Mouse (Mus musculus): ENCODE measurements at regions not wholly inside any gene's neighbourhood (a gene's known extent, or its start where the extent isn't known, plus 50 kb on each side); places are given as distances from the start of the nearest gene placed in this dataset.

- in situ Hi-C loops (cut with MboI; ENCODE audit: low pct_unique_long_range_greater_than_20kb) = no loop called here
- no peak for TF ChIP-seq CTCF (IDR thresholded peaks at IDR 0.05)
- DNase-seq (ENCODE audit: low read depth, low spot score) (no peak), ATAC-seq (no peak)
- H3K27me3 ChIP-seq = no peaks in the 10 kb centered on the region
- ChIA-PET CTCF (interaction anchor here (1.2 kb wide), 1 partner anchor 16 kb away, joined by 5 read pairs; no protein-coding TSS in a partner anchor), POLR2A (no interaction called here)
These were observed 75.3 kb upstream of the Igfbp7 start for GRCm38 (mm10) chr5:77483053-77483717.

GRCm38 (mm10) chr5:77481811-77482210, 74.0 kb upstream of the Igfbp7 start:
- in situ Hi-C loops (cut with MboI; ENCODE audit: low pct_unique_long_range_greater_than_20kb) = no loop called here
- ATAC-seq = no peak
- ChIA-PET POLR2A (no interaction called here), CTCF (interaction anchor here (1.1 to 2.7 kb wide), 4 partner anchors 10 to 36 kb away, joined by 3 to 8 read pairs (median 6); no protein-coding TSS in a partner anchor)
- no peak for TF ChIP-seq CTCF (IDR thresholded peaks at IDR 0.05)
- H3K27me3 ChIP-seq = no peaks in the 10 kb centered on the region
- DNase-seq (ENCODE audit: low read depth, low spot score) = no peak

DNA sequence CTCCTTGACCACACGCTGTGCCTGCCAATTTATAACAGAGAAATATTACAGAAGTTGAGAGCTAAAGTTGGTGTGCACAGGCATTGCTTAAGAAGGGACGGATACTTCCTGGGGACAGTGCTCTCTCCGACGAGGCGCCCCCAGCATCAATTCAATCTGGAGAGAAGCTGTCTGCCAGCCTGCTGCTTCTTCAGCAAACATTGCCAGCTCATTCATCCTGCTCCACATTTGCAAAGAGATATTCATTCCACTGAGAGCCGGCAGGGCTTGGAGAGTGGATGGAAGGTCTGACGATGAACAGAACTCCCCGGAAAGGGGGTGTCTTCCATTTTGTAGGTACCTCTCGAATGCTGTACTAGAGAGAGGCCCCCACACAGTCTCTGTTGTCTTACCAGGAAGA, 70.0 kb upstream of the Igfbp7 start:
- CTCF ChIA-PET = interaction anchor here (1.0 to 2.0 kb wide), 2 partner anchors 9 to 25 kb away, joined by 3 to 4 read pairs; no protein-coding TSS in a partner anchor
- POLR2A ChIA-PET = no interaction called here

GRCm38 (mm10) chr5:77473896-77474486, 66.2 kb upstream of the Igfbp7 start:
- DNase-seq (ENCODE audit: low read depth, low spot score) (no peak), ATAC-seq (no peak)
- in situ Hi-C loops (cut with MboI; ENCODE audit: low pct_unique_long_range_greater_than_20kb) = no loop called here
- ChIA-PET CTCF (interaction anchor here (1.3 to 1.7 kb wide), 3 partner anchors 11 to 14 kb away, joined by 3 to 5 read pairs (median 3); no protein-coding TSS in a partner anchor), POLR2A (interaction anchor here (0.6 kb wide), 1 partner anchor 16 kb away, joined by 4 read pairs; no protein-coding TSS in a partner anchor)
- no peaks in the 10 kb centered on the region for H3K27me3 ChIP-seq
- TF ChIP-seq CTCF (IDR thresholded peaks at IDR 0.05) = no peak

More for the DNA sequence above, 70.0 kb upstream of the Igfbp7 start:
- in situ Hi-C loops (cut with MboI; ENCODE audit: low pct_unique_long_range_greater_than_20kb) = no loop called here
- ATAC-seq (no peak), DNase-seq (ENCODE audit: low read depth, low spot score) (no peak)
- TF ChIP-seq CTCF (IDR thresholded peaks at IDR 0.05) = no peak
- H3K27me3 ChIP-seq = no peaks in the 10 kb centered on the region

- CTCF ChIA-PET = interaction anchor here (1.0 to 1.7 kb wide), 3 partner anchors 8 to 16 kb away, joined by 3 to 5 read pairs (median 4); no protein-coding TSS in a partner anchor
- ATAC-seq = no peak
- no peak for TF ChIP-seq CTCF (IDR thresholded peaks at IDR 0.05)
- DNase-seq (ENCODE audit: low read depth, low spot score) = no peak
- in situ Hi-C loops (cut with MboI; ENCODE audit: low pct_unique_long_range_greater_than_20kb) = no loop called here
- POLR2A ChIA-PET = no interaction called here
- no peaks in the 10 kb centered on the region for H3K27me3 ChIP-seq
These were observed 61.5 kb upstream of the Igfbp7 start for GRCm38 (mm10) chr5:77469236-77469766.

DNA sequence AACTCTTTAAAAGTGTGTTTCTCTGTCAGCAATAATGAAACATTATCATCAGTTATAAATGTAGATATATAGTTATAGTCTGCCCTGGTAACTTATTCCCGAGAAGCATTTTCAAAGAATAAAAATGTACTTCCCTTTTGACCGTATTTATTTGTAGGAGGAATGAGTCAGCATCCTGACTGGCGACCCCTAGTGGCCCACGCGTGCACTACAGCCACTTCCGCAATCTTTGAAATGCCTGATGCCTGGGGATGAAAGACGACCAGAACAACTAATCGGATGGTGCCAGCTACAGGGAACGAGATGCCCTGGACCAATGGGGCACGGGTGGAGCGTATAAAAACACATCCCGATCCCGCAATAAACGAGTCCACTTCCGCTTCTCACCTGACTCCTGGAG, 60.6 kb upstream of the Igfbp7 start:
- in situ Hi-C loops (cut with MboI; ENCODE audit: low pct_unique_long_range_greater_than_20kb) = no loop called here
- ChIA-PET POLR2A (no interaction called here), CTCF (interaction anchor here (0.6 to 1.7 kb wide), 10 partner anchors 9 to 125 kb away, joined by 3 to 5 read pairs (median 4); no protein-coding TSS in a partner anchor)
- H3K27me3 ChIP-seq = no peaks in the 10 kb centered on the region
- peak; percentile 94 for TF ChIP-seq CTCF (IDR thresholded peaks at IDR 0.05)
- ATAC-seq = no peak
- no peak for DNase-seq (ENCODE audit: low read depth, low spot score)

DNA sequence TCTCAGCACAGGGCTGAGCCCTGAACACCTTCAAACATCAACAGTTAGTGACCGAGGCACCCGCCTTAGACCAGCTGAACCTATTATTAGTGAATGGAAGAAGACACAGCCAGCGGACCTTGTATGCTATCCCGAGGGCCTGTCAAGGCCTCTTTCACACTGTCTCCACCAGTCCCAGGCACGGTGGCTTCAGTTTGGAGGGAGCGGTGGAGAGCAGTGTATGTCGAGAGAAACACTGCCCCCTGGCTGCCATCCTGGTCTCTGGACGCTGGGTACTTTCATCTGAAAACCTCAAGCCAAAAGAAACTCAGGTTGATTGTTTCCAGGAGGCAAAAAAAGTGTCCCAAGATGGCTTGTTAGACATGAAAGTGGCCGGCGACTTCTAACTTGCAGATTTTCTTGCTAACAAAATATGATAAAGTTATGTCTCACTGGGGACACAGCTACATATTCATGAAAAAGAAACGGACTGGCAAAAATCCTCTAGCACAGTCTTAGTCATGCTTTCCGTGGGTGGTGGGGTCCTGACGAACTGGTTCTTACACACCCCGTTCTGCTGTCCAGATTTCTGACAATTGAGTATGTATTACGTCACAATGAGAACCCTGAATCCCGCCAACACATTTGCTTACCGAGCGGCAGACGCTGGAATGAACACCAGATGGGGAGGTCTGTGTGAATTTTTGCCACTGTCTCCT, 57.2 kb upstream of the Igfbp7 start:
- POLR2A ChIA-PET = no interaction called here
- in situ Hi-C loops (cut with MboI; ENCODE audit: low pct_unique_long_range_greater_than_20kb) = loop anchor here (5.0 kb wide), 2 partner anchors 113 to 337 kb away; no protein-coding TSS in a partner anchor
- TF ChIP-seq CTCF (IDR thresholded peaks at IDR 0.05) = peak; percentile 62
- no peaks in the 10 kb centered on the region for H3K27me3 ChIP-seq
- CTCF ChIA-PET = interaction anchor here (1.2 kb wide), 1 partner anchor 8 kb away, joined by 5 read pairs; no protein-coding TSS in a partner anchor
- DNase-seq (ENCODE audit: low read depth, low spot score) (no peak), ATAC-seq (no peak)

DNA sequence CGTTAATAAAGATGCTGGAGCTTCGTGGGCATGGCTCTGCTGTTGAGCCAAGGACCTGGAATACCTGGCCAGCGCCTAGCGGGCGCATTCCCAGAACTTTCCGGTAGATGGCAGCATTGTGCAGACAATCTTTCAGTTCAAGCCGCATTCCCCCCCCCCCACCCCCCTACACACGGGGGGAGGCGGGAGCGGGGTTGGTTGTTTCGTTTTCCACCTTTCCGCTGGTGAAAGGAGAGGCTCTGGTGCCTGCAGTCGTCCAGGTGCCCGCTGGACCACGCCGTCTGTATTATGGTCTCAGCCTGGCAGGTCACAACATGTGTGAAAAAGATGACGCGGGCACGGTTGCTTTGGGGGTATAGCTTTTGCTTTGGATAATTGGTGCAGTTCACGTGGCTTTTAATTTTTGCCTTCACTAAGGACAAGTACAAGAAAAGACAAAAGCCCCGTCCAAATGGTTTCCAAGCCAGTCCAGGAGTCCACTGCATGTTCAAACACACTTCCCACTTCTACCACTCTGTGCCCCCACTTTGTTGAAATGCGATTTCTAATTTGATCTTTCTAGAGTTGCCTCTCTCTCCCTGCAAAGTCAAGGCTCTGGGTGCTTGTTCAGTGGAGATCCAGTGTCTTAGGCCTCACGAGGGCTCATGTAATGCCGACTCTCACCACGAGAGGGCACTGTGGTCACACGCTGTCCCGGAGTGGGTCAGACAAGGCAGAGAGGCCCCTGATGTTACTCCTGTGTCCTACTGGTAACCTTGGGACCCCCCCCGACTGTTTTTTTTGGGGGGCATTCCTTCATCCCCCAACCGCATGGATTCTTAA, 52.3 kb upstream of the Igfbp7 start:
- ChIA-PET POLR2A (interaction anchor here (0.8 kb wide), 1 partner anchor 106 kb away, joined by 3 read pairs; no protein-coding TSS in a partner anchor), CTCF (interaction anchor here (0.7 to 3.0 kb wide), 15 partner anchors 9 to 1053 kb away, joined by 3 to 23 read pairs (median 3); no protein-coding TSS in a partner anchor)
- in situ Hi-C loops (cut with MboI; ENCODE audit: low pct_unique_long_range_greater_than_20kb) = loop anchor here (5.0 kb wide), 2 partner anchors 108 to 342 kb away; no protein-coding TSS in a partner anchor

More for the DNA sequence above, 52.3 kb upstream of the Igfbp7 start:
- TF ChIP-seq CTCF (IDR thresholded peaks at IDR 0.05) = peak; percentile 94
- peak; percentile 96 for ATAC-seq
- H3K27me3 ChIP-seq = no peaks in the 10 kb centered on the region
- DNase-seq (ENCODE audit: low read depth, low spot score) = peak; percentile 78

All from Patski (cell line).